Mouse (Mus musculus) liver, embryonic 16.5 days (tissue): ENCODE results near the gene Gabrp. TPM values are rescaled to one million over a fixed set of nuclear protein-coding genes. Genes with fewer than 3 reads are reported as not detected.

Experiments
- ATAC-seq: fragments of 200-750 bp; cut with Nextera tagmentation; 2 replicates; pipeline ENCODE4 v1.8.0; 2017; ENCODE audit warnings: low read depth, mild to moderate bottlenecking, moderate number of reproducible peaks, moderate library complexity
- H3K27ac ChIP-seq: fragments of 300-500 bp; sonication (generic); 2 replicates; pipeline ENCODE4 v1.5.1; 2014; ENCODE audit warnings: mild to moderate bottlenecking, low read length
- H3K27me3 ChIP-seq: fragments of 300-500 bp; sonication (generic); 2 replicates; pipeline ENCODE4 v1.6.1; 2014; ENCODE audit warnings: low read depth, low read length, mixed read lengths; ENCODE audit not compliant: control insufficient read depth, insufficient read depth
- H3K36me3 ChIP-seq: fragments of 300-500 bp; sonication (generic); 2 replicates; pipeline ENCODE4 v1.6.1; 2014; ENCODE audit warnings: mild to moderate bottlenecking; ENCODE audit not compliant: control insufficient read depth, insufficient read depth
- H3K4me1 ChIP-seq: fragments of 300-500 bp; sonication (generic); 2 replicates; pipeline ENCODE4 v1.6.1; 2014; ENCODE audit warnings: low read depth, low read length, mixed read lengths; ENCODE audit not compliant: control insufficient read depth
- H3K4me2 ChIP-seq: fragments of 300-500 bp; sonication (generic); 2 replicates; pipeline ENCODE4 v1.6.1; 2014; ENCODE audit warnings: low read depth, low read length, mixed read lengths
- H3K4me3 ChIP-seq: fragments of 300-500 bp; sonication (generic); 2 replicates; pipeline ENCODE4 v1.5.1; 2014; ENCODE audit warnings: low read depth, mild to moderate bottlenecking, low read length
- H3K9ac ChIP-seq: fragments of 300-500 bp; sonication (generic); 2 replicates; pipeline ENCODE4 v1.6.1; 2014; ENCODE audit warnings: low read depth, low read length
- H3K9me3 ChIP-seq: fragments of 300-500 bp; sonication (generic); replicated peaks from 2 replicates; pipeline ENCODE4 v1.6.1; 2016; ENCODE audit warnings: low read length; ENCODE audit not compliant: control insufficient read depth
- WGBS: fragments of 180-500 bp; shearing (Covaris S2); extraction: QIAGEN DNeasy Blood & Tissue Kit; methylation state at CpG from one replicate; pipeline ENCODE4 v1.1.7; 2014; ENCODE audit not compliant: insufficient replicate concordance; 5-methylcytosine and 5-hydroxymethylcytosine counted together
- polyA plus RNA-seq: library from polyadenylated mRNA; unstranded; fragments of >200 nt; fragmentation: Nextera tagmentation; extraction: Ambion mirVana; gene quantifications from 2 replicates; pipeline ENCODE4 v1.2.1, GENCODE M21; 2015

Gabrp gene
- polyA plus RNA-seq, 1 experiment from 2014 or later, result 0.07 TPM

- Histone ChIP-seq H3K9ac (no peak overlapping the region), H3K27ac (no peak overlapping the region), H3K4me3 (no peak overlapping the region), H3K4me1 (no peaks in the 10 kb centered on the region), H3K36me3 (no peaks in the 10 kb centered on the region), H3K9me3 (no peaks in the 10 kb centered on the region), H3K4me2 (no peak overlapping the region), H3K27me3 (no peaks in the 10 kb centered on the region; the same call in 1 of the 2 replicates)
- 60% methylated on average over 6 of the region's 6 CpGs for WGBS
- no peak for ATAC-seq
Observed at GRCm38 (mm10) chr11:33586614-33587013, 7.9 kb upstream of the Gabrp start.

GRCm38 (mm10) chr11:33579621-33580020 is 862 bp upstream of the Gabrp start:
- no peak overlapping the region for H3K27ac ChIP-seq
- H3K36me3 ChIP-seq, result no peaks in the 10 kb centered on the region
- no peaks in the 10 kb centered on the region; the same call in 1 of the 2 replicates for H3K27me3 ChIP-seq
- no peak overlapping the region for H3K4me3 ChIP-seq
- H3K9ac ChIP-seq, result no peak overlapping the region
- 25% methylated on average over 3 of the region's 3 CpGs for WGBS
- H3K9me3 ChIP-seq, result no peaks in the 10 kb centered on the region
- H3K4me1 ChIP-seq, result no peaks in the 10 kb centered on the region
- ATAC-seq, result no peak
- H3K4me2 ChIP-seq, result no peak overlapping the region

GRCm38 (mm10) chr11:33574944-33575343 is 3.8 kb downstream of the Gabrp start:
- no peak overlapping the region for H3K4me2 ChIP-seq
- H3K4me3 ChIP-seq, result no peak overlapping the region
- no peaks in the 10 kb centered on the region for H3K9me3 ChIP-seq
- H3K27ac ChIP-seq, result no peak overlapping the region
- H3K4me1 ChIP-seq, result no peaks in the 10 kb centered on the region
- ATAC-seq, result no peak
- H3K9ac ChIP-seq, result no peak overlapping the region
- H3K27me3 ChIP-seq, result no peaks in the 10 kb centered on the region
- WGBS, result 59% methylated on average over 3 of the region's 3 CpGs
- H3K36me3 ChIP-seq, result no peaks in the 10 kb centered on the region

GRCm38 (mm10) chr11:33570413-33570812 is 8.3 kb downstream of the Gabrp start:
- no peaks in the 10 kb centered on the region for H3K36me3 ChIP-seq
- no peaks in the 10 kb centered on the region for H3K27me3 ChIP-seq
- no peak overlapping the region for H3K9ac ChIP-seq
- H3K4me2 ChIP-seq, result no peak overlapping the region
- no peak overlapping the region for H3K4me3 ChIP-seq
- H3K9me3 ChIP-seq, result no peaks in the 10 kb centered on the region
- no peaks in the 10 kb centered on the region for H3K4me1 ChIP-seq
- ATAC-seq, result no peak
- H3K27ac ChIP-seq, result no peak overlapping the region

GRCm38 (mm10) chr11:33563921-33564320 is 14.8 kb downstream of the Gabrp start:
- Histone ChIP-seq H3K27me3 (no peaks in the 10 kb centered on the region), H3K9ac (no peak overlapping the region), H3K36me3 (no peaks in the 10 kb centered on the region), H3K4me1 (no peaks in the 10 kb centered on the region), H3K9me3 (peaks cover 2% of the 10 kb centered on the region; the same call in 1 of the 2 replicates), H3K4me3 (no peak overlapping the region), H3K4me2 (no peak overlapping the region), H3K27ac (no peak overlapping the region)
- 61% methylated on average over 2 of the region's 2 CpGs for WGBS
- ATAC-seq, result no peak

- 60% methylated on average over 8 of the region's 8 CpGs for WGBS
Observed at GRCm38 (mm10) chr11:33554123-33554522, 24.6 kb downstream of the Gabrp start.

GRCm38 (mm10) chr11:33550861-33551560 is 27.7 kb downstream of the Gabrp start:
- no peak overlapping the region for H3K4me3 ChIP-seq
- no peak for ATAC-seq
- no peak overlapping the region for H3K4me2 ChIP-seq
- H3K36me3 ChIP-seq, result no peaks in the 10 kb centered on the region
- no peaks in the 10 kb centered on the region for H3K9me3 ChIP-seq
- 66% methylated on average over 14 of the region's 14 CpGs for WGBS
- no peaks in the 10 kb centered on the region for H3K4me1 ChIP-seq
- no peak overlapping the region for H3K9ac ChIP-seq
- no peaks in the 10 kb centered on the region for H3K27me3 ChIP-seq
- no peak overlapping the region for H3K27ac ChIP-seq

More at GRCm38 (mm10) chr11:33554123-33554522, 24.6 kb downstream of the Gabrp start:
- Histone ChIP-seq H3K4me1 (no peaks in the 10 kb centered on the region), H3K27me3 (no peaks in the 10 kb centered on the region), H3K4me3 (no peak overlapping the region), H3K4me2 (no peak overlapping the region), H3K9me3 (no peaks in the 10 kb centered on the region), H3K9ac (no peak overlapping the region), H3K27ac (no peak overlapping the region), H3K36me3 (no peaks in the 10 kb centered on the region)
- ATAC-seq, result no peak

- H3K27me3 ChIP-seq, result no peaks in the 10 kb centered on the region
- WGBS, result 65% methylated on average over 2 of the region's 2 CpGs
- H3K9ac ChIP-seq, result no peak overlapping the region
- no peak overlapping the region for H3K4me2 ChIP-seq
- H3K4me1 ChIP-seq, result no peaks in the 10 kb centered on the region
- no peaks in the 10 kb centered on the region for H3K36me3 ChIP-seq
- H3K4me3 ChIP-seq, result no peak overlapping the region
- H3K27ac ChIP-seq, result no peak overlapping the region
- no peak for ATAC-seq
- H3K9me3 ChIP-seq, result no peaks in the 10 kb centered on the region
Observed at GRCm38 (mm10) chr11:33547386-33547785, 31.4 kb downstream of the Gabrp start.

GRCm38 (mm10) chr11:33544945-33545344 is 33.8 kb downstream of the Gabrp start:
- Histone ChIP-seq H3K27ac (no peak overlapping the region), H3K4me2 (no peak overlapping the region), H3K27me3 (no peaks in the 10 kb centered on the region), H3K9me3 (no peaks in the 10 kb centered on the region), H3K9ac (no peak overlapping the region), H3K36me3 (no peaks in the 10 kb centered on the region), H3K4me1 (no peaks in the 10 kb centered on the region), H3K4me3 (no peak overlapping the region)
- 83% methylated on average over 2 of the region's 2 CpGs for WGBS
- no peak for ATAC-seq
